Mouse (Mus musculus) left cerebral cortex, postnatal 14 days (tissue): ENCODE data around the gene Sh3rf3. TPM values are rescaled to one million over a fixed set of nuclear protein-coding genes. Genes with fewer than 3 reads are reported as not detected.

Experiments
- DNase-seq, 2 experiments: peaks; one replicate each; pipeline ENCODE4 v3.0.0; 2021 to 2022; ENCODE audit warnings: low spot score in 2 of 2, mixed read lengths in 1 of 2
- intact Hi-C: fragments of 180-260 bp; cut with DNase I; formaldehyde crosslinking; loops from one replicate; pipeline ENCODE4 v1.15.1; 2025
- total RNA-seq, 2 experiments: library from RNA; stranded (reverse); gene quantifications; 2 replicates each; pipeline ENCODE4 v1.2.3; 2021

Gene Sh3rf3
- total RNA-seq, 2 experiments from 2014 or later: 73.2 to 87.0 TPM

GRCm38 (mm10) chr10:58897009-58897543 lies 83.9 kb downstream of the Sh3rf3 start:
- no peak for DNase-seq
- intact Hi-C loops: no loop called here

GRCm38 (mm10) chr10:58905253-58905652 lies 92.1 kb downstream of the Sh3rf3 start:
- intact Hi-C loops: no loop called here
- no peak for DNase-seq

- no peak for DNase-seq
- intact Hi-C loops: no loop called here
Measured at GRCm38 (mm10) chr10:58907001-58907443, 93.9 kb downstream of the Sh3rf3 start.

DNA sequence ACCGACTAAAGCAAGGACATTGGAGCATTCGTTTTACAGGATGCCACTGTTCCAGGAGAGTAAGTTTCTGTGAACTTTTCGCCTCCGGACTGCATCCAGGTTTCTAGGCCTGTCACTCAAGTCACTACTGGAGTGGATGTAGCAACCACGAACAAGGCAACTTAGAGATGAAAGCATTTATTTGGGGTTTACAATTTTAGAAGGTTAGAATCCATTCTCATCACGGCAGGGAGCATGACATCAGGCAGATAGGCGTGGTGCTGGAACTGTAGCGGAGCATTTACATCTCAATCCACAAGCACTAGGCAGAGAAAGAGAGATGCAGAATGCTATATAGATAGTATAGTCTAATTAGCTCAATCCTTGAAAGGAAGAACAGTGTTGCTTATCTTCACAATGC lies 95.3 kb downstream of the Sh3rf3 start:
- DNase-seq: no peak
- intact Hi-C loops: no loop called here

GRCm38 (mm10) chr10:58915301-58916245 lies 102.4 kb downstream of the Sh3rf3 start:
- no peak for DNase-seq
- intact Hi-C loops: no loop called here

DNA sequence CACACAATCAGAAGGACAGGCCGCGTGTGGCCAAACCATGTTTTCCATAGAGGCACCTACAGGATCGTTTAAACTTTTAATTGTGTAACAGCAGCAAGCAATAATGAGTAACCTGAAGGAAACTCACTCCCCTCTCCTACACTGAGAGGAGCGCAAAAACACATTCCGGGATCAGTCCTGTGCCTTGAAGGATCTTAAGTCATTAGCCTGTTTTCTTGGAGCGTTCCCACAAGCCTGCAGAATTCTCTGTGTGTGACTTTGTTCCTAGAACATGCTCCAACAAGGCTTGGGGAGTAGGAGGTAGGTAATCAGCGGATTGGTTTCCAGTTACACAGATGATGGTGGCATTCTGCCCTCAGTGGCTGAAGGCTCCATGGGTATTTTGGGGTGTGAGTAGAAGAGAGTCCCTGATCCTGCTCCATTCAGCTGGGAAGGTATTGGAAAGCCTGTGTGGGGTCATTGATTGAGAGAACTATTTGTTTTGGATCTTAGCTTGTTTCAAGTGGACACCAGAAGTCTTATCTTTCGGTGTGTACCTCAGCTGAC lies 108.6 kb downstream of the Sh3rf3 start:
- DNase-seq: no peak
- intact Hi-C loops: no loop called here

DNA sequence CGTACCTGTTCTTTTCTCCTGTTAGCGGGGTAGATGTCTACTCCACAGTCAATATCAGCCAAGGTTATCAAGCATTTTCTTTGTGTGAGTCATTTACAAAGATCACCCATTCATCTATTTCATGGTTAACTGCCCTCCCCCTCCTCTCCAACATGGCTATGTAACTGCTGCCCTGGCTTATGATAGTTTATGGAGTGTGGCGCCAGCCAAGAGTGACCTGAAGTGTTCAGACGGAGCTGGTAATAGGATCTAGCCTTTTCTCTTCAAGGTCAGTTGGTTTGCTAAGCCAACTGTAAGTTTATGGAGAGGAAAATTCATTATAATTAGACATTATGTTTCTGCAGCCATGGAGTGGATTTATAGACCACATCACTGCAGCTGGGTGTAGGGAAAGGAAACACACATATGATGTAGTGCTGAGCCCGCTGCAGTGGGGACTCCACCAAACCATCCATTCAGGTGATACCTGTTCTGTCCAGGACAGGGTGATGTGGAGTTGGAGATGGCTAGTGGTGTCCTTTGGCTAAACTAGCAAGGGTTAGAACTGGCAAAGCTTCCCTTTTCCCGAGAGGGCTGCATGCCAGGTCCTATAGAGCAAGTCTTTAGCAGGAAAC lies 109.2 kb downstream of the Sh3rf3 start:
- intact Hi-C loops: no loop called here
- no peak for DNase-seq

GRCm38 (mm10) chr10:58922993-58923392 lies 109.8 kb downstream of the Sh3rf3 start:
- intact Hi-C loops: no loop called here
- DNase-seq: no peak

DNA sequence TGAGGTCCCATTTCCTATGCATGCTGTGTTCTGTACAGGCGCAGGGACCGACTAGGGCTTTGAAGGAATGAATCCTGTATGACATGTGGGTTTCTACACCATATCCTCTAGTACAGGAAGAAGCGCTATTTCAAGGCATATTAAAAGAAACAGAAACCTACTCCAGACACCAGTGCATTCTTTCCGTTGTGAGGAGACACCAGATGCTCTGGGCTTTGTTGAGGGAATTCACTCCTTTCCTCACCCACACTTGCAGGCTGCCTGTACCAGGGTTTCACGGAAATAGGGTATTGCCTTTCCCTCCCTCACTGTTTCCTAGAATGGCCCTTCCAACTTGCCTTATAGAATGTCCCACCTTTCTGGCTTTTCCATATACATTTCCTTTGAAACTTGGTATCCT lies 113.4 kb downstream of the Sh3rf3 start:
- intact Hi-C loops: no loop called here
- peak; percentile 38 to 67 for DNase-seq

GRCm38 (mm10) chr10:58928952-58929442 lies 115.8 kb downstream of the Sh3rf3 start:
- DNase-seq: no peak
- intact Hi-C loops: no loop called here

GRCm38 (mm10) chr10:58932151-58932773 lies 119.1 kb downstream of the Sh3rf3 start:
- intact Hi-C loops: loop anchor here (10.0 kb wide), 1 partner anchor 117 kb away; the partner anchor contains the start of gene Sh3rf3
- DNase-seq: no peak

GRCm38 (mm10) chr10:58935606-58936005 lies 122.4 kb downstream of the Sh3rf3 start:
- no peak for DNase-seq
- intact Hi-C loops: loop anchor here (10.0 kb wide), 1 partner anchor 121 kb away; the partner anchor contains the start of gene Sh3rf3

DNA sequence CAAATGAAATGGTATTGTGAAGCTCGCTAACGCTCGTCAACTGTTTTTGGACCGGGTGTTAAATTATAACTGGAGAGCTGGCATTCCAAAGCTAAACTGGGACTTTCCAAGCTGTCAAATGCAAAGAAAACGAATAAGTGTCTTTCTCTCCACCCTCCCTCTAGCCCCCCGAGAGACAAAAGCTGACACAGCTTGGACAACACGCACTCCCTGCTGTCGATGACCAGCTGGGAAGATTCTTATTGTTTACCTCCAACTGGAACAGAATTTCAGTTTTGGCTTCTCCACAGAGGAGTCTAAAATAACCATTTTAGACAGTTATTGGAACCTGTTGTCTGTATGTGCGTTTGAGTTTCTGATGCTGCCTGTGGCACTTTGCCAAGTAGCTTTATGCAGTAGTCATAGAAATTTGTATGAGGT lies 123.3 kb downstream of the Sh3rf3 start:
- DNase-seq: peak; percentile 48 to 73
- intact Hi-C loops: loop anchor here (10.0 kb wide), 1 partner anchor 122 kb away; the partner anchor contains the start of gene Sh3rf3

- DNase-seq: peak in 1 of 2 experiments; percentile 57
- intact Hi-C loops: loop anchor here (10.0 kb wide), 1 partner anchor 123 kb away; the partner anchor contains the start of gene Sh3rf3
Measured at GRCm38 (mm10) chr10:58937521-58937920, 124.4 kb downstream of the Sh3rf3 start.

DNA sequence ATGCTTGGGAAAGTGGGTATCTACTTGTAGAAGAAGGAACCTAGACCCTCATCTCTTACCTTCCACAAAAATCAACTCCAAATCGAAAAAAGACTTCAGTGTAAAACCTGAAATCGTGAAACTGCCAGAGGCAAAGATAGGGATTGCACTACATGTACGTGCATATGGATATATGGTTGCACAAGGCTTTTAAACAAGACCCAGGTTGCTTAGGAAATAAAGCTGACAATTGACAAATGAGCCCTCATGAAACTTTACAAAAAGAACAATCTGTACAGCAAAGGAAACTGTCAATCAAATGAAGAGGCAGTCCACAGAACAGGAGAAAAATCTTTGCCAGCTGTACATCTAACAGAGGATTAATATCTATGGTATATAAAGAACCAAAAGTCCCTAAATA lies 129.7 kb downstream of the Sh3rf3 start:
- intact Hi-C loops: no loop called here

DNA sequence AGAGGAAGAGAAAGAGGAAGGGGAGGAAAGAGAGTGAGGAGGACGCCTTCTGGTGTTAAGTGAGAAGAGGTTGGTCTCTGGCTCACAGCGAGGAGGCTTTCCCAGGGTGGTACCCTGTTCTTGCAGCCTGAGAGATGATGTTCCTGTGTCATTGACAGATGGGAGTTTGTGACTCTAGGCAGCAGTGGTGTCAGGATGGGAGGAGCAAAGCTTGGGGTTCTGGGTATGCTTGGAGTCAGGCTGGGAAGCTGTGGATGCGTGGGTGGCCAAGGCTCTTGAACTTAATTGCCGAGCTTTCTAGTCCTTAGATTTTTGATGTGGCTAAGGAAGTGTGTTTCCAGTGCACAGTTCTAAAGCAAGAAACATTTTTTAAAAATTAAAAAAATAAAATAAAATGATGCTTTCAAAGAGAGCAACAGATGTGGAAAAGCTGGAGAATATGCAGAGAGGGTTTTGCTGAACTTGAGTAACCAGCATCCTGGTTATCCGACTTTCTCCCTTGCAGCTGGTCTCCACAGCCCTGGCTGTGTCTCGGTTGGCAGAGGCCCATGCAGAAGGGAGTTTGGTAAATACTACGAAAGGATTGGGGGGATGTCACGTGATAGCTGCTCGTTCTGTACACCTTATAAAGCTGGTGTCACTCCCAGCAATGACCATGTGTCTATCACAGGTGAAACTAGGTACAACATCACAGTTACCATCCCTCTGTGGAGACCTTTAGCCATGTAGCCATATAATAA lies 130.7 kb downstream of the Sh3rf3 start:
- DNase-seq: no peak
- intact Hi-C loops: no loop called here

More for the DNA sequence above, 129.7 kb downstream of the Sh3rf3 start:
- no peak for DNase-seq

GRCm38 (mm10) chr10:58944930-58945329 lies 131.8 kb downstream of the Sh3rf3 start:
- no peak for DNase-seq
- intact Hi-C loops: no loop called here
